8 mouse cellular contexts compared by ENCODE assay signal in the genomic region with DNA sequence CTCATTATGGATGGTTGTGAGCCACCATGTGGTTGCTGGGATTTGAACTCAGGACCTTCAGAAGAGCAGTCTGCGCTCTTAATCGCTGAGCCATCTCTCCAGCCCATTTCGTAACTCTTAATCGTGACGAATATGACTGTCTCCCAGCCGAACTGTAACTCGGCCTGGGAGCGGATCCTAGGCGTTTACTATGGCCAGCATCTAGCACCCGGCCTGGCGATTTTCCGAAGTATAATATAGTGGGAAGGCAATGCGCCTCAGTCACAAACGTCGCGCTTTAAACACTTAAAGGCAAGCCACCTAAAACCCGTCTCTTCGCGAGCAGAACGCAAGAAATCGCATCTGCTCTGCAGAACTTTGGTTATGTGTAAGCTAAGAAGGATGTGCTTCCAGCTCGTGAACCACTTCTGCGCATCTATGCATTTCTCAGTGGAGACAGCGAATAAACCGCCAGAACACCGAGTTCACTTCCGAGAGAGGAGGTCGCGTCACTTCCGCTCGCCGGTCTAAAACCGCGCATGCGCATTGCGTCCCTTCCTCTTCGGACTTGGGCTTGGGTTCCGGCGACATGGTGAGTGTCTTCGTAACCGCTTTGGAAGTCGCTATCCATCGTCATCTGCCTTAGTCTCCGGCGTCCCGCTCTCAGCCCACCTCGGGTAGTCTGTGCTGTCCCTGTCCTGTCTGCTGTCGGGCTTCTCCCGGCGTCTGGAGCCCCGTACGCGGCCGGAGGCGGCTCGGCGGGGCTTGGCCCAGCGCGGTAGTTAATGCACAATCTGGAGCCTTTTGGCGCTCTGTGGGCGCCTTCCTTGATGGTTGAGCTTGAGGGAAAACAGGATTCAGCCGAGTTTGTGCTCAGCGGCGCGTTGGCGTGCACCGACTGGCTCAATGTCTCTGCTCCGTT. TPM values are rescaled to one million over a fixed set of nuclear protein-coding genes. Genes with fewer than 3 reads are reported as not detected.
DNase-seq lines count a peak whose midpoint lies in the region; ATAC-seq and TF ChIP-seq lines count a peak whose summit lies in the region.

Rpl37a (plus strand) TSS at position 538 of the 901 bp plus-strand sequence.

- TF ChIP-seq CTCF in midbrain, postnatal 0 days (IDR thresholded peaks at IDR 0.05), result no peak

- H3K4me3 ChIP-seq in embryonic facial prominence, embryonic 14.5 days (ENCODE audit: low read depth, low read length), result peak within 1 kb of the TSS; percentile 77
- peak within 1 kb of the TSS; percentile 75 for H3K4me3 ChIP-seq in limb, embryonic 14.5 days (replicated peaks; ENCODE audit: low read length)
- peak within 1 kb of the TSS; percentile 70 for H3K4me3 ChIP-seq in midbrain, postnatal 0 days (ENCODE audit: low read depth, low read length)

- peaks cover 14% of the 10 kb centered on the region for H3K4me1 ChIP-seq in embryonic facial prominence, embryonic 14.5 days (ENCODE audit: control insufficient read depth, insufficient read depth, low read length)
- H3K4me1 ChIP-seq in limb, embryonic 14.5 days (ENCODE audit: control insufficient read depth, insufficient read depth, low read length), result peaks cover 14% of the 10 kb centered on the region
- no peaks in the 10 kb centered on the region for H3K4me1 ChIP-seq in midbrain, postnatal 0 days (ENCODE audit: insufficient read depth, low read length)

- peak; percentile 97 for DNase-seq in 3T3-L1 (ENCODE audit: low read depth, low spot score)
- DNase-seq in adrenal gland, postnatal 4 days (ENCODE audit: low spot score in 2 of 2), result peak; percentile 88 to 89
- DNase-seq in embryonic facial prominence, embryonic 14.5 days (ENCODE audit: low spot score), result peak; percentile 98
- DNase-seq in heart, adult 8-10 months (ENCODE audit: low spot score), result peak; percentile 96
- DNase-seq in kidney, adult 9 months, result peak; percentile 96
- peak; percentile 98 for DNase-seq in limb, embryonic 14.5 days (ENCODE audit: low spot score)
- DNase-seq in midbrain, postnatal 0 days (ENCODE audit: low spot score), result peak; percentile 98
- peak; percentile 87 to 92 for DNase-seq in spleen, postnatal 14 days (ENCODE audit: low spot score in 2 of 2)

- TF ChIP-seq POLR2A in limb, embryonic 14.5 days (IDR thresholded peaks at IDR 0.05; ENCODE audit: borderline replicate concordance, extremely low read depth, insufficient read depth, insufficient read length), result peak; percentile 35; the same call in 1 of the 2 replicates

- WGBS in embryonic facial prominence, embryonic 14.5 days, result 3% methylated on average over 65 of the region's 68 CpGs
- 4% methylated on average over 67 of the region's 68 CpGs for WGBS in limb, embryonic 14.5 days
- WGBS in midbrain, postnatal 0 days, result 3% methylated on average over 68 of the region's 68 CpGs

- H3K27ac ChIP-seq in embryonic facial prominence, embryonic 14.5 days (replicated peaks; ENCODE audit: low read depth, low read length), result peak within 1 kb of the TSS; percentile 95
- peak within 1 kb of the TSS; percentile 88 for H3K27ac ChIP-seq in limb, embryonic 14.5 days (replicated peaks; ENCODE audit: low read depth, low read length)
- H3K27ac ChIP-seq in midbrain, postnatal 0 days (ENCODE audit: low read depth, low read length), result peak within 1 kb of the TSS; percentile 84

- ATAC-seq in embryonic facial prominence, embryonic 14.5 days (ENCODE audit: low read depth), result peak; percentile 94
- peak; percentile 90 for ATAC-seq in limb, embryonic 14.5 days (ENCODE audit: low FRiP score, low read depth)
- peak; percentile 93 for ATAC-seq in midbrain, postnatal 0 days (ENCODE audit: low FRiP score)

- H3K9me3 ChIP-seq in embryonic facial prominence, embryonic 14.5 days (ENCODE audit: control insufficient read depth, low read length), result no peaks in the 10 kb centered on the region
- H3K9me3 ChIP-seq in limb, embryonic 14.5 days (ENCODE audit: control insufficient read depth, low read length), result no peaks in the 10 kb centered on the region
- no peaks in the 10 kb centered on the region for H3K9me3 ChIP-seq in midbrain, postnatal 0 days (ENCODE audit: low read length)

- H3K9ac ChIP-seq in embryonic facial prominence, embryonic 14.5 days (ENCODE audit: low read depth, low read length), result peak within 1 kb of the TSS; percentile 95
- H3K9ac ChIP-seq in limb, embryonic 14.5 days (ENCODE audit: low read depth, low read length, severe bottlenecking), result peak within 1 kb of the TSS; percentile 91
- H3K9ac ChIP-seq in midbrain, postnatal 0 days (replicated peaks; ENCODE audit: low read length, poor library complexity, severe bottlenecking), result peak within 1 kb of the TSS; percentile 83

- no peaks in the 10 kb centered on the region for H3K27me3 ChIP-seq in embryonic facial prominence, embryonic 14.5 days (replicated peaks; ENCODE audit: control insufficient read depth, insufficient read depth, low read length)
- no peaks in the 10 kb centered on the region for H3K27me3 ChIP-seq in limb, embryonic 14.5 days (ENCODE audit: control insufficient read depth, insufficient read depth, low read length)
- no peaks in the 10 kb centered on the region for H3K27me3 ChIP-seq in midbrain, postnatal 0 days (ENCODE audit: insufficient read depth, low read length)

- peak within 1 kb of the TSS; percentile 79 for H3K4me2 ChIP-seq in embryonic facial prominence, embryonic 14.5 days (ENCODE audit: low read depth, low read length)
- H3K4me2 ChIP-seq in limb, embryonic 14.5 days (replicated peaks; ENCODE audit: low read depth, low read length, severe bottlenecking), result peak within 1 kb of the TSS; percentile 75
- peak within 1 kb of the TSS; percentile 61 for H3K4me2 ChIP-seq in midbrain, postnatal 0 days (ENCODE audit: low read depth, low read length, poor library complexity, severe bottlenecking)

- H3K36me3 ChIP-seq in embryonic facial prominence, embryonic 14.5 days (ENCODE audit: control insufficient read depth, insufficient read depth, low read length), result peaks cover 35% of the 10 kb centered on the region
- H3K36me3 ChIP-seq in limb, embryonic 14.5 days (ENCODE audit: control insufficient read depth, insufficient read depth, low read length), result peaks cover 39% of the 10 kb centered on the region
- H3K36me3 ChIP-seq in midbrain, postnatal 0 days (ENCODE audit: insufficient read depth, low read length), result peaks cover 14% of the 10 kb centered on the region

RNA-seq across cellular contexts. Expression of gene Rpl37a, which starts in this region (rescaled TPM):
- 1,000 to 10,000 TPM; 1,443 to 1,504 TPM for total RNA-seq in adrenal gland, postnatal 4 days (2021)
- polyA plus RNA-seq in embryonic facial prominence, embryonic 14.5 days (2014; fragmentation: Nextera tagmentation; extraction: Ambion mirVana), result 2,077 and 2,336 TPM in 2 replicates
- total RNA-seq in heart, adult 8-10 months (2022), result 100 to 1,000 TPM; 594 to 696 (median 662) TPM
- 1,744 and 1,768 TPM in 2 replicates for polyA plus RNA-seq in limb, embryonic 14.5 days (2012; rRNA removed)
- 2,152 and 2,315 TPM in 2 replicates for polyA plus RNA-seq in limb, embryonic 14.5 days (2014; fragmentation: Nextera tagmentation; extraction: Ambion mirVana)
- total RNA-seq in midbrain, postnatal 0 days (2014; rRNA removed), result 487 and 626 TPM in 2 replicates
- 1,038 and 1,114 TPM in 2 replicates for polyA plus RNA-seq in midbrain, postnatal 0 days (2015; fragmentation: Nextera tagmentation; extraction: Ambion mirVana)

Comparison
In these comparisons a context has a peak if more than half of its experiments do, and no peak if none do; other contexts are left out.
1. Peak in every context shown above with its lines: DNase-seq, ATAC-seq, H3K4me3 ChIP-seq and H3K27ac ChIP-seq.